Mouse (Mus musculus) MEL (cell line): ENCODE measurements around the gene Dnal4. TPM values are rescaled to one million over a fixed set of nuclear protein-coding genes. Genes with fewer than 3 reads are reported as not detected.

Experiments used
- DNase-seq: peaks from one replicate; pipeline ENCODE4 v3.0.0; 2011; ENCODE audit warnings: low read depth, low spot score
- H3K27ac ChIP-seq: 2 replicates; pipeline ENCODE4 v1.5.1; 2012; ENCODE audit warnings: low read depth, mild to moderate bottlenecking, control low read depth, low read length, moderate library complexity; ENCODE audit not compliant: control insufficient read depth
- H3K27me3 ChIP-seq, 2 experiments: fragments of 150-350 bp in 1 of 2; sonication (generic) in 1 of 2; 2 replicates each; pipeline ENCODE4 v1.6.1; 2012; ENCODE audit warnings: low read length in 2 of 2, mild to moderate bottlenecking in 2 of 2, improper control_type of control experiment in 1 of 2, moderate library complexity in 1 of 2; ENCODE audit not compliant: insufficient read depth in 2 of 2, control insufficient read depth in 1 of 2
- H3K36me3 ChIP-seq, 2 experiments: 2 replicates each; pipeline ENCODE4 v1.6.1; 2012 to 2014; ENCODE audit warnings: low read length in 2 of 2, improper control_type of control experiment in 1 of 2, inconsistent platforms in 1 of 2, mild to moderate bottlenecking in 1 of 2; ENCODE audit not compliant: insufficient read depth in 2 of 2, control insufficient read depth in 1 of 2
- H3K4me1 ChIP-seq, 2 experiments: fragments of 150-350 bp in 1 of 2; sonication (generic) in 1 of 2; 2 replicates each; pipeline ENCODE4 v1.6.1; 2012; ENCODE audit warnings: low read length in 2 of 2, improper control_type of control experiment in 1 of 2, mild to moderate bottlenecking in 1 of 2; ENCODE audit not compliant: insufficient read depth in 2 of 2, control insufficient read depth in 1 of 2
- H3K4me3 ChIP-seq, 2 experiments: fragments of 150-350 bp in 1 of 2; sonication (generic) in 1 of 2; 2 replicates each; pipeline ENCODE4 v1.5.1; 2012; ENCODE audit warnings: low read depth in 2 of 2, low read length in 2 of 2, mild to moderate bottlenecking in 2 of 2, moderate library complexity in 2 of 2, control low read depth in 1 of 2, improper control_type of control experiment in 1 of 2; ENCODE audit not compliant: control insufficient read depth in 1 of 2, insufficient read depth in 1 of 2
- H3K79me2 ChIP-seq: 2 replicates; pipeline ENCODE4 v1.6.1; 2012; ENCODE audit warnings: mild to moderate bottlenecking, low read length, moderate library complexity; ENCODE audit not compliant: control insufficient read depth, poor library complexity, insufficient read depth
- H3K9ac ChIP-seq: 2 replicates; pipeline ENCODE4 v1.6.1; 2012; ENCODE audit warnings: low read depth, mild to moderate bottlenecking, control low read depth, low read length, moderate library complexity; ENCODE audit not compliant: control insufficient read depth, poor library complexity, severe bottlenecking
- H3K9me3 ChIP-seq: fragments of 150-350 bp; sonication (generic); replicated peaks from 2 replicates; pipeline ENCODE4 v1.6.1; 2012; ENCODE audit warnings: mild to moderate bottlenecking, low read length, improper control_type of control experiment, moderate library complexity; ENCODE audit not compliant: insufficient read depth
- CTCF ChIP-seq, 3 experiments: IDR thresholded peaks in 2 of 3; conservative IDR thresholded peaks in 1 of 3; 2 replicates each; pipeline ENCODE4 v1.5.1; 2011 to 2012; ENCODE audit warnings: low read length in 3 of 3, low read depth in 2 of 3, mild to moderate bottlenecking in 2 of 3, improper control_type of control experiment in 1 of 3, inconsistent platforms in 1 of 3, mixed read lengths in 1 of 3, moderate library complexity in 1 of 3; ENCODE audit not compliant: control insufficient read depth in 1 of 3, insufficient read depth in 1 of 3, poor library complexity in 1 of 3, severe bottlenecking in 1 of 3
- ELF1 ChIP-seq: IDR thresholded peaks from 2 replicates; pipeline ENCODE4 v1.6.1; 2014; ENCODE audit warnings: low read depth, mild to moderate bottlenecking, inconsistent platforms, low read length, improper control_type of control experiment, moderate library complexity
- ETS1 ChIP-seq: IDR thresholded peaks from 2 replicates; pipeline ENCODE4 v1.6.1; 2012; ENCODE audit warnings: low read depth, mild to moderate bottlenecking, inconsistent platforms, low read length, improper control_type of control experiment, moderate library complexity
- GABPA ChIP-seq: IDR thresholded peaks from 2 replicates; pipeline ENCODE4 v1.6.1; 2012; ENCODE audit warnings: low read depth, mild to moderate bottlenecking, inconsistent platforms, low read length, improper control_type of control experiment, moderate library complexity
- HCFC1 ChIP-seq: IDR thresholded peaks from 2 replicates; pipeline ENCODE4 v1.6.1; 2012; ENCODE audit warnings: low read depth, mild to moderate bottlenecking, inconsistent platforms, low read length, improper control_type of control experiment, moderate library complexity
- MAFK ChIP-seq: IDR thresholded peaks from 2 replicates; pipeline ENCODE4 v1.6.1; 2011; ENCODE audit warnings: low read depth, mild to moderate bottlenecking, low read length, improper control_type of control experiment, borderline replicate concordance
- MAX ChIP-seq: IDR thresholded peaks from 2 replicates; pipeline ENCODE4 v1.6.1; 2011; ENCODE audit warnings: low read length, improper control_type of control experiment
- MYB ChIP-seq: IDR thresholded peaks from 2 replicates; pipeline ENCODE4 v1.6.1; 2011; ENCODE audit warnings: mild to moderate bottlenecking, low read depth, low read length, improper control_type of control experiment
- MYC ChIP-seq: IDR thresholded peaks from 2 replicates; pipeline ENCODE4 v1.6.1; 2011; ENCODE audit warnings: low read depth, mild to moderate bottlenecking, low read length, improper control_type of control experiment, moderate library complexity
- POLR2A ChIP-seq, 2 experiments: IDR thresholded peaks; 2 replicates each; pipeline ENCODE4 v1.6.1; 2011 to 2012; ENCODE audit warnings: low read length in 2 of 2, mild to moderate bottlenecking in 2 of 2, control low read depth in 1 of 2, improper control_type of control experiment in 1 of 2, low read depth in 1 of 2, moderate library complexity in 1 of 2; ENCODE audit not compliant: control insufficient read depth in 1 of 2, insufficient read depth in 1 of 2, poor library complexity in 1 of 2
- RAD21 ChIP-seq: IDR thresholded peaks from 2 replicates; pipeline ENCODE4 v1.6.1; 2011; ENCODE audit warnings: mild to moderate bottlenecking, low read depth, low read length, improper control_type of control experiment
- RCOR1 ChIP-seq: IDR thresholded peaks from 2 replicates; pipeline ENCODE4 v1.6.1; 2012; ENCODE audit warnings: low read depth, mild to moderate bottlenecking, inconsistent platforms, low read length, improper control_type of control experiment
- SIN3A ChIP-seq: IDR thresholded peaks from 2 replicates; pipeline ENCODE4 v1.6.1; 2012; ENCODE audit warnings: low read length, improper control_type of control experiment, inconsistent platforms
- SMC3 ChIP-seq: IDR thresholded peaks from 2 replicates; pipeline ENCODE4 v1.6.1; 2011; ENCODE audit warnings: low read depth, low read length, improper control_type of control experiment
- TAL1 ChIP-seq: IDR thresholded peaks from 2 replicates; pipeline ENCODE4 v1.6.1; 2012; ENCODE audit warnings: mild to moderate bottlenecking, inconsistent platforms, low read length, moderate library complexity, mixed read lengths
- TBP ChIP-seq: IDR thresholded peaks from 2 replicates; pipeline ENCODE4 v1.8.0; 2011; ENCODE audit warnings: low read depth, low read length, improper control_type of control experiment
- USF1 ChIP-seq: IDR thresholded peaks from 2 replicates; pipeline ENCODE4 v1.6.1; 2014; ENCODE audit warnings: low read depth, mild to moderate bottlenecking, inconsistent platforms, low read length, improper control_type of control experiment, moderate library complexity
- ZC3H11A ChIP-seq: IDR thresholded peaks from 2 replicates; pipeline ENCODE4 v1.6.1; 2012; ENCODE audit warnings: low read depth, mild to moderate bottlenecking, inconsistent platforms, low read length, improper control_type of control experiment
- ZKSCAN1 ChIP-seq: IDR thresholded peaks from 2 replicates; pipeline ENCODE4 v1.6.1; 2012; ENCODE audit warnings: low read depth, mild to moderate bottlenecking, inconsistent platforms, low read length, improper control_type of control experiment, moderate library complexity
- ZMIZ1 ChIP-seq: IDR thresholded peaks from 2 replicates; pipeline ENCODE4 v1.6.1; 2012; ENCODE audit warnings: low read depth, mild to moderate bottlenecking, inconsistent platforms, low read length, improper control_type of control experiment, moderate library complexity
- ZNF384 ChIP-seq: IDR thresholded peaks from 2 replicates; pipeline ENCODE4 v1.6.1; 2012; ENCODE audit warnings: low read depth, mild to moderate bottlenecking, inconsistent platforms, low read length, improper control_type of control experiment
- polyA plus RNA-seq, 2 experiments: library from polyadenylated mRNA; stranded (reverse) in 1 of 2; unstranded in 1 of 2; fragments of >175 nt in 1 of 2; fragments of >200 nt in 1 of 2; gene quantifications; 2 replicates each; pipeline versions ENCODE4 v1.2.1 to v1.2.4; 2012; ENCODE audit warnings: low replicate concordance in 2 of 2, low read depth in 1 of 2; ENCODE audit not compliant: insufficient read length in 2 of 2, insufficient read depth in 1 of 2, missing spikeins in 1 of 2
- total RNA-seq: library from RNA; depleted of rRNA; stranded (reverse); fragments of 300-350 nt; gene quantifications from 2 replicates; pipeline ENCODE4 v1.2.3, GENCODE M21; 2012

Dnal4 gene
- total and polyA plus RNA-seq, 3 experiments: 19.5 to 30.0 TPM; not detected in 1

DNA sequence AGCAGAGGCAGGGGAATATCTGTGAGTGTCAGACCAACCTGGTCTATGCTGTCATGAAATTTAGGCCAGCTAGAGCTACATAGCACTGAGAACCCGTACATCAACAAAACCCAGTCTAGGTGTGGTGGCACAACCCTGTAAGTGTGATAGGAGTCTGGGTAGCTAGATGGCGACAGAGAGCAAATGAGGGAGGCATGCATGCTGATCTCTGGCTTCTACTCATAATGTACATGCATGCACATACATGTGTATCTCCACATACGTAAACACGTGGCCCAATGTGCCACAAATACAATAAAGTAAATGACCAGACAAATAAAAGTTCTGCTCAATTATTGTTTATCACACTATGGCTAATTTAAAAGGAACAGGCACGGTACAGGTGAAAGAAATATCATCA lies 30.5 kb upstream of the Dnal4 start:
- H3K9ac ChIP-seq: no peak overlapping the region
- H3K4me1 ChIP-seq: no peaks in the 10 kb centered on the region
- H3K79me2 ChIP-seq: no peaks in the 10 kb centered on the region
- no peaks in the 10 kb centered on the region for H3K36me3 ChIP-seq
- H3K4me3 ChIP-seq: no peak overlapping the region
- DNase-seq: peak; percentile 74
- no peak overlapping the region for H3K27ac ChIP-seq
- no peaks in the 10 kb centered on the region for H3K9me3 ChIP-seq
- TF ChIP-seq CTCF (IDR thresholded peaks at IDR 0.05 in 2 of 3, conservative IDR thresholded peaks at IDR 0.05 in 1 of 3; ENCODE audit: control insufficient read depth in 1 of 3, insufficient read depth in 1 of 3, low read depth in 2 of 3, low read length in 3 of 3, poor library complexity in 1 of 3, severe bottlenecking in 1 of 3) (peak; percentile 74 to 95 (median 76)), MAFK (no peak), MAX (peak; percentile 62), MYC (peak; percentile 76; the same call in 1 of the 2 replicates), RCOR1 (no peak), ELF1 (no peak), ZC3H11A (peak; percentile 43), SMC3 (peak; percentile 74), ZNF384 (no peak; the same call in 1 of the 2 replicates), MYB (no peak), TBP (no peak), RAD21 (peak; percentile 63), POLR2A (IDR thresholded peaks at IDR 0.05; ENCODE audit: control insufficient read depth in 1 of 2, insufficient read depth in 1 of 2, low read depth in 1 of 2, low read length in 2 of 2, poor library complexity in 1 of 2) (no peak)
- peaks cover 3 to 4% of the 10 kb centered on the region in 2 experiments; a peak in 2 of 4 replicates for H3K27me3 ChIP-seq

DNA sequence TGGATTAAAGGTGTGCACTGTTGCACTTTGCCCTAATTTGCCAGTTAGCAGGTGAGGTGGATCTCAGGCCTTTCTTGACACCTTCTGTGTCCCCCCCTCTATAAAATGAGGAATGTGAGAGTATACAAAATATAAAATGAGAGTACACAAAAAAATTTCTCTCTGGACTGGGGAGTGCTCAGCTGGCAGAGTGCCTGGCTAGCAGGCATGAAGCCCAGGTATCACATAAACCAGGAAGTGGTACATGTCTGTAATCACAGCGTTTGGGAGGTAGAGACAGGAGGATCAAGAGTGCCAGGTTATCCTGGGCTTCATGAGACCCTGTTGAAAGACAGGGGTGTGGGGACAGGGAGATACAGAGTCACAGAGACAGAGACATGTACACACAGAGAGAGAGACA lies 29.4 kb upstream of the Dnal4 start:
- Histone ChIP-seq H3K36me3 (no peaks in the 10 kb centered on the region), H3K9ac (no peak overlapping the region), H3K9me3 (no peaks in the 10 kb centered on the region), H3K4me3 (no peak overlapping the region), H3K79me2 (no peaks in the 10 kb centered on the region), H3K4me1 (no peaks in the 10 kb centered on the region), H3K27ac (no peak overlapping the region), H3K27me3 (peaks cover under 1 to 3% of the 10 kb centered on the region in 2 experiments; a peak in 1 of 4 replicates)
- DNase-seq: no peak
- TF ChIP-seq CTCF (IDR thresholded peaks at IDR 0.05 in 2 of 3, conservative IDR thresholded peaks at IDR 0.05 in 1 of 3; ENCODE audit: control insufficient read depth in 1 of 3, insufficient read depth in 1 of 3, low read depth in 2 of 3, low read length in 3 of 3, poor library complexity in 1 of 3, severe bottlenecking in 1 of 3): no peak
- no peak for TF ChIP-seq MAX
- TF ChIP-seq TAL1: no peak
- TF ChIP-seq MAFK: no peak
- no peak for TF ChIP-seq ETS1
- TF ChIP-seq USF1: no peak
- no peak for TF ChIP-seq ZKSCAN1
- no peak for TF ChIP-seq HCFC1
- no peak for TF ChIP-seq SIN3A
- no peak for TF ChIP-seq GABPA
- TF ChIP-seq ZMIZ1: no peak
- TF ChIP-seq TBP: no peak
